Mouse (Mus musculus) stomach, embryonic 16.5 days (tissue): ENCODE data around the gene 5330417C22Rik. TPM values are rescaled to one million over a fixed set of nuclear protein-coding genes. Genes with fewer than 3 reads are reported as not detected.

Source experiments
- ATAC-seq: fragments of 200-750 bp; cut with Nextera tagmentation; 2 replicates; pipeline ENCODE4 v1.8.0; 2017; ENCODE audit warnings: moderate number of reproducible peaks, moderate TSS enrichment; ENCODE audit not compliant: insufficient read depth, low FRiP score
- H3K27ac ChIP-seq: fragments of 300-500 bp; sonication (generic); 2 replicates; pipeline ENCODE4 v1.5.1; 2014; ENCODE audit warnings: low read length
- H3K27me3 ChIP-seq: fragments of 300-500 bp; sonication (generic); 2 replicates; pipeline ENCODE4 v1.6.1; 2014; ENCODE audit warnings: low read length, control low read depth, mixed read lengths; ENCODE audit not compliant: control insufficient read depth, insufficient read depth
- H3K36me3 ChIP-seq: fragments of 300-500 bp; sonication (generic); 2 replicates; pipeline ENCODE4 v1.6.1; 2014; ENCODE audit warnings: low read length; ENCODE audit not compliant: control insufficient read depth, insufficient read depth
- H3K4me1 ChIP-seq: fragments of 300-500 bp; sonication (generic); 2 replicates; pipeline ENCODE4 v1.6.1; 2014; ENCODE audit warnings: low read length, control low read depth, mixed read lengths; ENCODE audit not compliant: control insufficient read depth, insufficient read depth
- H3K4me2 ChIP-seq: fragments of 300-500 bp; sonication (generic); 2 replicates; pipeline ENCODE4 v1.6.1; 2014; ENCODE audit warnings: low read depth, low read length, mixed read lengths
- H3K4me3 ChIP-seq: fragments of 300-500 bp; sonication (generic); replicated peaks from 2 replicates; pipeline ENCODE4 v1.5.1; 2014; ENCODE audit warnings: mild to moderate bottlenecking, low read length
- H3K9ac ChIP-seq: fragments of 300-500 bp; sonication (generic); 2 replicates; pipeline ENCODE4 v1.6.1; 2014; ENCODE audit warnings: low read length
- H3K9me3 ChIP-seq: fragments of 300-500 bp; sonication (generic); replicated peaks from 2 replicates; pipeline ENCODE4 v1.6.1; 2016; ENCODE audit warnings: low read length, control low read depth; ENCODE audit not compliant: control insufficient read depth
- WGBS: fragments of 180-500 bp; shearing (Covaris S2); extraction: QIAGEN DNeasy Blood & Tissue Kit; methylation state at CpG from one replicate; pipeline ENCODE4 v1.1.7; 2014; 5-methylcytosine and 5-hydroxymethylcytosine counted together
- polyA plus RNA-seq: library from polyadenylated mRNA; unstranded; fragments of >200 nt; fragmentation: Nextera tagmentation; extraction: Ambion mirVana; gene quantifications from 2 replicates; pipeline ENCODE4 v1.2.1, GENCODE M21; 2015

5330417C22Rik gene
- polyA plus RNA-seq, 1 experiment from 2014 or later = 35.4 TPM

- no peak overlapping the region for H3K9ac ChIP-seq
- H3K27me3 ChIP-seq = no peaks in the 10 kb centered on the region
- WGBS = 55% methylated on average over 18 of the region's 18 CpGs
- H3K4me1 ChIP-seq = no peaks in the 10 kb centered on the region
- no peak for ATAC-seq
- peaks cover 28% of the 10 kb centered on the region for H3K36me3 ChIP-seq
- no peak overlapping the region for H3K27ac ChIP-seq
- no peak overlapping the region for H3K4me3 ChIP-seq
- no peak overlapping the region for H3K4me2 ChIP-seq
- no peaks in the 10 kb centered on the region for H3K9me3 ChIP-seq
Measured at GRCm38 (mm10) chr3:108433188-108433880, 103.0 kb downstream of the 5330417C22Rik start.

DNA sequence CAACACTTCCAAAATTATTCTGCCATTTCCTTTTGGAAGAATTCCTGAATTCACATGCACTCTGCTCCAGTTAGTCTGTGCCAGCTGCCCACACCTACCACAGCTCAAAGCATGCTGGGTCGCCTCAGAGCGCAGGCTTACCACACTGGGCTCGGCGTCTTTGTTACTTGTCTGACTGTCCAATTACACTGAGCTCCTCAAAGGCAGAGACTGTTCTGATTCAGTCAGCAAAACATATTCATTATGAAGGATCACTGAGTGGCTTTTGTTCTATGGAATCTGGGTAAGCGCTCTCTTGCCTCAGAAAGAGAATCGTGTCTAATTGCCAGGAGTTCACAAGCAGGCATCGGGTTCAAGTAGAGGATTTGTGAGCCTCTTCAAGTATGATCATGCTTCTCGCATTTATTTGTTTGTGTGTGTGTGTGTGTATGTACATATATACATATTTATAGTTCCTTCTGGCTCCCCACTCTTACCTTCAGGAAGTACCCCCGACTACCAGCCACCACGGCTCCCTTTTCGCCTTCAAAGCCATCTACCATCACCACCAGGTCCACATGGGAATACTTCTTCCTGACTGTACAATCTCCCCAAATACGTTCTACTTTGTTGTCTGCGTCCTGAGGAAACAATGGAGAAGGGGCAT lies 103.7 kb downstream of the 5330417C22Rik start:
- Histone ChIP-seq H3K4me2 (no peak overlapping the region), H3K36me3 (peaks cover 33% of the 10 kb centered on the region), H3K4me3 (no peak overlapping the region), H3K9me3 (no peaks in the 10 kb centered on the region), H3K4me1 (no peaks in the 10 kb centered on the region), H3K27ac (no peak overlapping the region), H3K27me3 (no peaks in the 10 kb centered on the region), H3K9ac (no peak overlapping the region)
- ATAC-seq = no peak
- WGBS = 85% methylated on average over 13 of the region's 13 CpGs

DNA sequence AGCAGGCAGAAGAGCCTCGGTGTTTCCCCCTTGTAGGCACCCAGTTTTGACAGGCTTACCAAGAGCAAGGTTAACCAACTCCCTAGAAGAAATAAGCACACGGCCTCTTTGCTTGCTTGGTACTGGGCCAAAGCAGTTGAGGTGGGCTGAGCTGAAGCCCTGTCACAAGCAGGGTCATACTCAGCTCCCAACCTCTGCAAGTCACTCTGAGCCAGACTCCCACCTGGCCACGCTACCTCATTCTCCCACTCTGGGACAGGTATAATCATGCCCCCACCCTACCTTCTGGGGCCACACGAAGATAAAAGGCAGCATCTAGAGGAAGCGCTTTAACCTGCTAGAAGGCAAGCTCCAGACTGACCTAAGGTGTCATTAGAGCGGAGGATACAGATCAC lies 110.7 kb downstream of the 5330417C22Rik start:
- no peak overlapping the region for H3K9ac ChIP-seq
- no peak overlapping the region for H3K4me3 ChIP-seq
- 78% methylated on average over 6 of the region's 6 CpGs for WGBS
- H3K4me1 ChIP-seq = peaks cover 21% of the 10 kb centered on the region
- no peak for ATAC-seq
- peak overlapping the region; percentile 58; the same call in 1 of the 2 replicates for H3K27ac ChIP-seq
- no peak overlapping the region for H3K4me2 ChIP-seq
- H3K9me3 ChIP-seq = no peaks in the 10 kb centered on the region
- H3K36me3 ChIP-seq = peaks cover 24% of the 10 kb centered on the region
- no peaks in the 10 kb centered on the region for H3K27me3 ChIP-seq

DNA sequence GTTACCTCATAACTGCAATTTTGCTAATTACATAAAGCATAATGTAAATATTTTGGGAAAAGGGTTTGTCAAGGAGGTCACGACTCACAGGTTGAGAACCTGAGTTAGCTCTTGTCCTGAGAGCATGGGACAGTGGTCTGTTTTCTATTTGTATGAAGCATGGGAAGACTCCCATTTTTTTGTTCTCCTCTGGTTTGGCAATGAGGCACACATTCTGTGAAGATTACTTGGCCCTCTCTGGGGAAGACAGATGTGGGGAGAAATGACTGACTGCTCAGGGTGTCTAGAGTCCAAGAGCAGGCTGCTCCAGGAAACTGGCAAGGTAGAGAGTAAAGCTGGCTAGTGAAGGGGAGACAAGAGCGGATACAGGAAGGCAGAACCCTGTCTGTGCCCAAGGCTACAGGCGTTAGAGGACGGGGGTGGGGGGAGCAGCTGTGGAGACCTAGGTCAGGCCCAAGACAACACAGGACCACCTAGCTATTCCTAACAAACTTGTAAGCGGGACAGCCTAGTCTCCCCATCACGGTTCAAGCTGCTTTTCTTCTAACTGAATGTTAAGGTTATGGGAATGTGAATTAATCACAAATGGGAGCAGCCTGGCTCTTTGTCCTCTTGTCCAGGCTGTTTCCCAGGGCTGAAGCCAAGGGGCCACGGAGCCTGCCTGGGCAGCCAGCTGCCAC lies 111.3 kb downstream of the 5330417C22Rik start:
- no peaks in the 10 kb centered on the region for H3K27me3 ChIP-seq
- no peak overlapping the region for H3K4me2 ChIP-seq
- peaks cover 21% of the 10 kb centered on the region for H3K4me1 ChIP-seq
- no peak overlapping the region for H3K9ac ChIP-seq
- peak overlapping the region; percentile 58 for H3K27ac ChIP-seq
- H3K36me3 ChIP-seq = peaks cover 24% of the 10 kb centered on the region
- WGBS = 79% methylated on average over 7 of the region's 7 CpGs
- no peak overlapping the region for H3K4me3 ChIP-seq
- no peaks in the 10 kb centered on the region for H3K9me3 ChIP-seq
- no peak for ATAC-seq

- 14% methylated on average over 11 of the region's 11 CpGs for WGBS
- Histone ChIP-seq H3K27ac (peak overlapping the region; percentile 58), H3K4me3 (peak overlapping the region; percentile 12; the same call in 1 of the 2 replicates), H3K4me1 (peaks cover 21% of the 10 kb centered on the region), H3K36me3 (peaks cover 22% of the 10 kb centered on the region), H3K9me3 (no peaks in the 10 kb centered on the region), H3K4me2 (peak overlapping the region; percentile 45), H3K9ac (0 out of 2 replicates have a peak overlapping the region, but pooled peaks have one; percentile 2), H3K27me3 (no peaks in the 10 kb centered on the region)
- peak; percentile 84 for ATAC-seq
Measured at GRCm38 (mm10) chr3:108423844-108424801, 112.2 kb downstream of the 5330417C22Rik start.

DNA sequence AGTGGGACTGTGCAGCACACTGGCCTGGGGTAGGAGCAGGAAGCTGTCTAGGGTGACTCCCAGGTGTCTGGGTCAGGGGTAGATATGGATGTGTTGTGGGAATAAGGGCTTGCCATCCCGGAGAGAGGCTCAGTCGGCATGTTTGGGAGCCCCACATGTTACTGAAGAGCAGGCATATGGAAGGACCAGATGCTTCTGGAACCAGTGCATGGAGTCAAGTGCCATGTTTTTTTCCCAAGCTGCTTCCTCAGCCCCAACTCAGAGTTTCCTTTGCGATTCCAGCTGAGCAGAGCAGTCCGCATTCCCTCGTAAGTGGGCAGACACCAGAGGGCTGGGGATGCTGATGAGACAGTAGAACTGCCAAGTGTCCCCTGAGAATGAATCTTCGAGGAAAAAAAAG lies 113.3 kb downstream of the 5330417C22Rik start:
- peaks cover 12% of the 10 kb centered on the region for H3K36me3 ChIP-seq
- H3K4me3 ChIP-seq = no peak overlapping the region
- no peaks in the 10 kb centered on the region for H3K9me3 ChIP-seq
- no peaks in the 10 kb centered on the region for H3K27me3 ChIP-seq
- no peak overlapping the region for H3K4me2 ChIP-seq
- no peak for ATAC-seq
- H3K4me1 ChIP-seq = peaks cover 21% of the 10 kb centered on the region
- H3K9ac ChIP-seq = no peak overlapping the region
- WGBS = 52% methylated on average over 6 of the region's 6 CpGs
- peak overlapping the region; percentile 58 for H3K27ac ChIP-seq

GRCm38 (mm10) chr3:108415831-108416223 lies 120.5 kb downstream of the 5330417C22Rik start:
- peak; percentile 79 for ATAC-seq
- Histone ChIP-seq H3K9ac (peak overlapping the region; percentile 89), H3K27ac (peak overlapping the region; percentile 63), H3K4me2 (peak overlapping the region; percentile 98), H3K4me1 (peaks cover 22% of the 10 kb centered on the region), H3K36me3 (peaks cover 23% of the 10 kb centered on the region), H3K4me3 (peak overlapping the region; percentile 79), H3K27me3 (peaks cover 8% of the 10 kb centered on the region; the same call in 1 of the 2 replicates), H3K9me3 (peaks cover 15% of the 10 kb centered on the region)
- WGBS = under 1% methylated on average over 38 of the region's 48 CpGs
